Mouse (Mus musculus) ES-Bruce4 (cell line): ENCODE measurements around the gene Syt16.

Source experiments
- CTCF ChIP-seq: IDR thresholded peaks from one replicate; pipeline ENCODE4 v1.8.1; 2011; ENCODE audit warnings: low read depth, low read length
- POLR2A ChIP-seq: IDR thresholded peaks from one replicate; pipeline ENCODE4 v1.8.1; 2011; ENCODE audit warnings: low read length; ENCODE audit not compliant: insufficient read depth

- no peak for TF ChIP-seq POLR2A
- no peak for TF ChIP-seq CTCF
These were observed 279.8 kb downstream of the Syt16 start for GRCm38 (mm10) chr12:74277265-74277664.
